Mouse (Mus musculus): ENCODE data around the gene Nat8f5. TPM values are rescaled to one million over a fixed set of nuclear protein-coding genes. Genes with fewer than 3 reads are reported as not detected.
"Not testable (repeated sequence)": the region's sequence is repeated elsewhere in the genome, so short reads cannot be mapped to it uniquely, and the experiment has no call there.

Nat8f5 gene
- polyA plus RNA-seq, 1 experiment from 2014 or later = 0.20 TPM

DNA sequence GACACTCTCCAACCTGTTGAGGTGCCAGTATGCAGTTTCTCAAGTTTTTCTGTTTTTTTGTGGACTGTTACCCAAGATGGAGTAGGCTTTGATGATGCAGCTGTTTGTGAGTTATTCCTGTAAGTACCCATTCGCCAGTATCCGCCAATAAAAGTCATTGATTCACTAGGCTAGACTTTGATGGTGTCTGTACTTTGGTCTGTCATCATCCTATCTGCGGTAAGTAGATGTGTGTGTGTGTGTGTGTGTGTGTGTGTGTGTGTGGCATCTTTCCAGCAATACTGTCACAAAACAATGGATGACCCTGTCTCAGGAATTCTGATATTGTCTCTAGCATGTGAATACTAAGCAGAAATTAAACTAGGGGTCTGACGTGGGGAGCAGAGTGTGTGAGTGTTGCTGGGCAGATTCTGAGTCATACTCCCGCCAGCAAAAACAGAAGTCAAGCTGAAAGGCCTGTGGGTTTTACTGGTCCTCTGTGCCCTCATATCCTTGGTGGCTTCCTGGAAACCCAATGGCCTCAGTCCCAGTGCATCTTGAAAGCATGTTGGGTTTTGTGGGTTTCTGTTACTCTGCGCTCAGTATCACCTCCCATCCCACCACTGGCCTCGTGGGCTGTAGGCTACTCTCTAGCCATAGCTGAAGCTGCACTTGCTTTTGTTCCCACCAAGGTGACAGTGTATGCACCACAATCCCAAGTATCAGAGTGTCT is 30.4 kb upstream of the Nat8f5 start:
- Histone ChIP-seq H3K9me3 (no peaks in the 10 kb centered on the region), H3K9ac (no peak overlapping the region), H3K27ac (replicated peaks) (no peak overlapping the region), H3K27me3 (no peaks in the 10 kb centered on the region), H3K4me3 (no peak overlapping the region), H3K36me3 (no peaks in the 10 kb centered on the region), H3K4me2 (no peak overlapping the region), H3K4me1 (replicated peaks) (0 out of 2 replicates have a peak, but pooled peaks cover 8% of the 10 kb centered on the region)
- WGBS = 90% methylated on average over 7 of the region's 7 CpGs
- ATAC-seq (ENCODE audit: low read depth) = no peak

DNA sequence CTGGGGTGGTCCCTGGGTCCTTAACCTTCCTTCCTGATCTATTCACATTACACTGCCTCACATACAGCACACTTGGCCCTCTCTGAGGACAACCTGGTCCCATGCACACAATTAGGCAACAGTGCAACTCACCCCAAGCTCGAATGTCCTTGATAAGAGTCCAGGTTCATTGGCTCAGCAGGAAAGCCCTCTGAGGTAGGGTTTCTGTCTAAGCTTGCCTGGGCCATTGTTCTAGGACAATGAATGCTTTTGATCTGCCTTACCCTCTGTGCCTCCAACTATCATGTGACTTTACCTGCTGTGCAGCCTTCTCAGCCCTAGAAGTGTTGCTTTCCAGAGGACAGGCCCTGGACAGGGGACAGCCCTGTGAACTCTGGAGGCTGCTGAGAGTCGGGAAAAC is 28.5 kb upstream of the Nat8f5 start:
- Histone ChIP-seq H3K4me2 (no peak overlapping the region), H3K9ac (no peak overlapping the region), H3K36me3 (no peaks in the 10 kb centered on the region), H3K9me3 (no peaks in the 10 kb centered on the region), H3K27me3 (no peaks in the 10 kb centered on the region), H3K27ac (replicated peaks) (no peak overlapping the region), H3K4me3 (no peak overlapping the region), H3K4me1 (replicated peaks) (0 out of 2 replicates have a peak, but pooled peaks cover 8% of the 10 kb centered on the region)
- WGBS = 31% methylated on average over 2 of the region's 2 CpGs
- no peak for ATAC-seq (ENCODE audit: low read depth)

DNA sequence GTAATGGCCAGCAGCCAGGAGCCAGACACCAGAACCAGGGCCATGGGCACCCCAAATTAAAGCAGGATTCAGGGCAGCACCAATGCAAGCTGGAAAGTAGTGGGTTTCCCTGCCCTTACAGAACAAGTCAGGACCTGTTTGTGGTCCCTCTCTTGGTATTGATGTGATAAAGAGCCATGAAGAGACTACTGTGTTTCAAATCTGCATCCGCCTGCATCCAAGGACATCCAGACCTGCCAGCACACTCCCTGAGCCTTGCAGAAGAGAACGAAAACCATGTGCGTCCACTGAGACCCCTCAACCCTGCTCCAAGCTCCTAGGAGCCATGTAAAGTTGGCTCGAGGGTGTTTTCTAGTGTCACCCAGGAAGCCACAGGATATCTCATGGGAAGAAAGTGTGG is 27.4 kb upstream of the Nat8f5 start:
- no peak for ATAC-seq (ENCODE audit: low read depth)
- WGBS = 95% methylated on average over 4 of the region's 4 CpGs
- H3K9me3 ChIP-seq = no peaks in the 10 kb centered on the region

DNA sequence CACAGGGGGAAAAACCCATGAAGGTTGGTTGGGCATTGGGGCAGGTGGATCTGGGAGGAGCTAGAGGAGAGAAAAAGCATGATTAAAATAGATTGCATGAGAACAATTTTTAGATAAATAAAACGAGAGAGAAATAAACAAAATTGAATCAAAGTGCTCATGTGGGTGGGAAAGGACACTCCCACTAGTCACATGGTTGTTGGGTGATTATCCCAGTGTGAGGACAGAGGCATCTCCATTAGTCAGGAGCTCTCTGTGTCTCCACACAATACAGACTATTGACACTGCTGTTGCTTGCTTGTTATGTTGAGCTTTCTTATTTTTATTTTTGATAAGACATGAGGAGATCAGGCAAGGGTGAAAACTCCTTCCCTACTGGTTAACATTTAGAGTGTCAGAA is 26.1 kb upstream of the Nat8f5 start:
- Histone ChIP-seq H3K9me3 (no peaks in the 10 kb centered on the region), H3K4me1 (replicated peaks) (0 out of 2 replicates have a peak, but pooled peaks cover 8% of the 10 kb centered on the region), H3K27me3 (no peaks in the 10 kb centered on the region), H3K36me3 (no peaks in the 10 kb centered on the region), H3K4me3 (no peak overlapping the region), H3K4me2 (no peak overlapping the region), H3K9ac (no peak overlapping the region), H3K27ac (replicated peaks) (no peak overlapping the region)
- WGBS = 61% methylated on average over 1 of the region's 1 CpGs
- ATAC-seq (ENCODE audit: low read depth) = no peak

More for the DNA sequence above, 27.4 kb upstream of the Nat8f5 start:
- H3K27me3 ChIP-seq = no peaks in the 10 kb centered on the region
- H3K4me2 ChIP-seq = no peak overlapping the region
- no peak overlapping the region for H3K4me3 ChIP-seq
- no peak overlapping the region for H3K27ac ChIP-seq (replicated peaks)
- no peak overlapping the region for H3K9ac ChIP-seq
- H3K36me3 ChIP-seq = no peaks in the 10 kb centered on the region
- 0 out of 2 replicates have a peak, but pooled peaks cover 8% of the 10 kb centered on the region for H3K4me1 ChIP-seq (replicated peaks)

DNA sequence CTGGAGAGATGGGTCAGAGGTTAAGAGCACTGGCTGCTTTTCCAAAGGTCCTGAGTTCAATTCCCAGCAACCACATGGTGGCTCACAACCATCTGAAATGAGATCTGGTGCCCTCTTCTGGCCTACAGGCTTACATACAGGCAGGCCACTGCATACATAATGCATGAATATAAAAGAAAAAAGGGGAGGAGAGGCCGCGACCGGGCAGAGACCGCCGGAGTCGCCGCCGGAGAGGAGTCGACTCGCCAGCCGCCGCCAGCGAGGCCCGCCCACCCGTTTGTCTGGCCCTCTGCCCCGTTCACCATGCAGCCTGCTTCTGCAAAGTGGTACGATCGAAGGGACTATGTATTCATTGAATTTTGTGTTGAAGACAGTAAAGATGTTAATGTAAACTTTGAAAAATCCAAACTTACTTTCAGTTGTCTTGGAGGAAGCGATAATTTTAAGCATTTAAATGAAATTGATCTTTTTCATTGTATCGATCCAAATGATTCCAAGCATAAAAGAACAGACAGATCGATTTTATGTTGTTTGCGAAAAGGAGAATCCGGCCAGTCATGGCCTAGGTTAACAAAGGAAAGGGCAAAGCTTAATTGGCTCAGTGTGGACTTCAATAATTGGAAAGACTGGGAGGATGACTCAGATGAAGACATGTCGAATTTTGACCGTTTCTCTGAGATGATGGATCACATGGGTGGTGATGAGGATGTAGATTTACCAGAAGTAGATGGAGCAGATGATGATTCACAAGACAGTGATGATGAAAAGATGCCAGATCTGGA is 23.1 kb upstream of the Nat8f5 start:
- H3K27me3 ChIP-seq; H3K4me1 ChIP-seq (replicated peaks); ATAC-seq (ENCODE audit: low read depth); H3K4me2 ChIP-seq; H3K27ac ChIP-seq (replicated peaks); H3K4me3 ChIP-seq; H3K9ac ChIP-seq; H3K36me3 ChIP-seq; H3K9me3 ChIP-seq: not testable (repeated sequence)
- 64% methylated on average over 25 of the region's 25 CpGs for WGBS

DNA sequence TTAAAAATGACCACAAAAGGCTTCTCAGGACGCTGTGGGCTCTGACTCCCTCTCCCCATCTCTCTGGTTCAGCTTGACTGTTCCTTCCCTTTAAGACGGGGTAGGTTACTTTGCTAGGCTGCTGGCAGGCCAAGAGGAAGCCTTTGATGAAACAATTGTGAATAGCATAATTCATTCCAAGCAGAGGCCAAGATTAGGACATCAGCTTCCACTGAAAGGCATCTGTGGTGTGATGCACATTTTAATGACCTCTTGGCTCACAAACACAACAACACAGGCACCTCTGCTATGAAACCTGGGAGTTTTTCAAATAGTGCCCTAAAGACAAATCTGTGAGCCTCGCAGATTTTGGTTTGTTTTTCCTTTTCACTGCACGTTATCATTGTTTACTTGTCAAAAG is 19.2 kb upstream of the Nat8f5 start:
- Histone ChIP-seq H3K27me3 (no peaks in the 10 kb centered on the region), H3K27ac (replicated peaks) (no peak overlapping the region), H3K4me1 (replicated peaks) (no peaks in the 10 kb centered on the region), H3K36me3 (no peaks in the 10 kb centered on the region), H3K9ac (no peak overlapping the region), H3K4me2 (no peak overlapping the region), H3K4me3 (no peak overlapping the region), H3K9me3 (no peaks in the 10 kb centered on the region)
- WGBS = 48% methylated on average over 4 of the region's 4 CpGs
- ATAC-seq (ENCODE audit: low read depth) = no peak

DNA sequence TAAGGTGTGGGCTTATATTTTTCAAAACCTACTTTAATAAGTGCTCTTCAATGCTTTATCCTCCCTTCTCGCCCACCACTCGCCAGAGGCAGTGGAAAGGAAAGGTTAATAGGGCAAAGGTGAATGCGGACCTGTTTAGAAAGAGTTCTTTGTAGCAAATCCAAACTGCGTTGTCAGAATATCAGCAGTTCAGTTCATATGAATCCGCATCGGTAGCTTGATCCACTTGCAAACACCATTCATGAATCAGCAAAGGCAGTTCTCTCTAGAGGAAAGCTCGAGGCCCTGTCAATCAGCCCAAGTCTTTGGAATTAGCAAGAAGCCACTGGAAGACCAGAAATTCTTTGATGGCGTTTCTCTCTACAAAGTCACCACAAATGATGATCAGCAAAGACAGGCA is 17.9 kb upstream of the Nat8f5 start:
- no peak for ATAC-seq (ENCODE audit: low read depth)
- H3K27me3 ChIP-seq = no peaks in the 10 kb centered on the region
- H3K9me3 ChIP-seq = no peaks in the 10 kb centered on the region
- H3K4me3 ChIP-seq = no peak overlapping the region
- H3K4me2 ChIP-seq = no peak overlapping the region
- H3K36me3 ChIP-seq = no peaks in the 10 kb centered on the region
- no peak overlapping the region for H3K9ac ChIP-seq
- H3K4me1 ChIP-seq (replicated peaks) = no peaks in the 10 kb centered on the region
- 63% methylated on average over 8 of the region's 8 CpGs for WGBS
- H3K27ac ChIP-seq (replicated peaks) = no peak overlapping the region

DNA sequence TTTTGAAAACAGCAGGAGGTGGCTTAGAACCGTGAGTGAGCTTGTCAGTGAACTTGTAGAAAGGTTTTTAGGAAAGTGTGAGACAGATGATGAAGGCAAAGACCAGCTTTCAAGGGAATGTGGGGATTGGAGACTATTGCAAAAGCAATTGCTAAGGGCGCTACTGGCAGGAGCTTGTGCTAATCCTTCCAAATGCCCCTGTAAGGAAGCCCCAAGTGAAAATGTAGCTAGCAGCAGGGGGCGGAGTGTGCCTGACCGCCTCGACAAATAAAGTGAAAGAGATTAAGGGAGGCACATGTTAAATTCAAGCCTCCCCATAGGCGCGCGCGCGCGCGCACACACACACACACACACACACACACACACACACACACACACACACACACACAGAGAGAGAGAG is 16.5 kb upstream of the Nat8f5 start:
- H3K4me1 ChIP-seq (replicated peaks); H3K9ac ChIP-seq; ATAC-seq (ENCODE audit: low read depth); H3K9me3 ChIP-seq; H3K27ac ChIP-seq (replicated peaks); H3K36me3 ChIP-seq; H3K4me2 ChIP-seq; H3K27me3 ChIP-seq; H3K4me3 ChIP-seq: not testable (repeated sequence)
- WGBS = 28% methylated on average over 12 of the region's 12 CpGs

DNA sequence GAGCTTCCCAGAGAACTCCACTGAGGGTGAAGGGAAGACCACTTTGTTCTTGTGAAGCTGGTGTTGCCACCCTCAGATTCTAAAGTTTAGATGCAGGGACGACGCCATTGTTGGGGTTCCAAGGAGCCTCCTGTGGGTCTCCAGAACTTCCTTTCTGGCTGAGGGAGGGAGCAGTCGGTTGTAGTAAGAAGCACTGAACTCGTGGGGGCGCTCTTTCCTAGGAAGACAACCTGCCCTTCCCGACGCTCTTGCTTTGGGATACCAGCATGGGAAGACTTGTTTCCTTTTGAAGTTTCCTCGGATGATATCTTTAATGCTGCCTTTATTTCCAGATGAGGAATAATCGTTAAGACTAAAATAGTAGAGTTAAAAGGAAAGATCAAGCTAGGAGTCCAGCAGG is 16.1 kb upstream of the Nat8f5 start:
- H3K27ac ChIP-seq (replicated peaks); ATAC-seq (ENCODE audit: low read depth); H3K4me2 ChIP-seq; H3K4me3 ChIP-seq; H3K36me3 ChIP-seq; H3K9ac ChIP-seq; H3K9me3 ChIP-seq; H3K4me1 ChIP-seq (replicated peaks); H3K27me3 ChIP-seq: not testable (repeated sequence)
- 24% methylated on average over 9 of the region's 9 CpGs for WGBS

DNA sequence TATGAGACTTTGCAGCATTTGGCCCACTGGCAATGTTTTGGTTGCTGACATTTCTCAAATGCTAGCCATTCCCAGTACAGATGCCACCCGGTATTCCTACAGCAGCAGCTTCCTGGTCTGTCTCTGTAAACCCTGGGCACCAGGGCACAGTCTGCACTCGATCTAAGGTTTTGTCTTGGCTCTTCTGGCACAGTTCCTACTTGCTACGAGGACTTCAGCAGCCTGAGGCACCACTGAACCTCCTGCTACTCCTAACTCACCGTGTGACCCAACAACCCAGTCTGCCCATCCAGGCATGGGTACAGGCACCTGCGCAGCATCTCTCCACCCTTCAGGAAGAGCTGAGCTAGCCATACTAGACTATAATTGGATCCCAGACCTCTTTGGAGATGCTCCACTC is 15.3 kb upstream of the Nat8f5 start:
- H3K4me1 ChIP-seq (replicated peaks) = not testable (repeated sequence)
- WGBS = 88% methylated on average over 5 of the region's 5 CpGs

DNA sequence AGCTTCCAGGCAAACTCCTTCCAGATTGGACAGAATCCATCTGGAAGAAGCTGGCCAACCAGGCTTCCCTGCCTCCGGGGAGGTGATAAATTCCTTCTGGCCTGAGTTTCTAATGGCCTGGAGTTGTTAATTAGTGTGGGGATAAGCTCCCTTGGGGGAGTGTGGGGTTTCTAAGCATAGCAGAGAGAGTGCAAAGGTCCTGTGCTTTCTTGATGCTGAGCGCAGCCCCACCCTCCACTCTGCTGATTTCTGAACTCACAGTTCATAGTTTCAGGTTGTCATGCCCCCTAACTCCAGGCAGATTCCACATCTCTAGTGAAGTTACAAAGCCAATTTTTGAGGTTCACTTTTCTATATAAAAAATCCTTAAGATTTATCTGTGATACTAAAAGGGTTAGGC is 14.3 kb upstream of the Nat8f5 start:
- H3K4me1 ChIP-seq (replicated peaks); ATAC-seq (ENCODE audit: low read depth); H3K27ac ChIP-seq (replicated peaks); H3K9me3 ChIP-seq; H3K4me2 ChIP-seq; H3K9ac ChIP-seq; H3K4me3 ChIP-seq; H3K27me3 ChIP-seq; H3K36me3 ChIP-seq: not testable (repeated sequence)
- 76% methylated on average over 1 of the region's 2 CpGs for WGBS

More for the DNA sequence above, 15.3 kb upstream of the Nat8f5 start:
- H3K4me2 ChIP-seq; H3K9me3 ChIP-seq; H3K27ac ChIP-seq (replicated peaks); H3K4me3 ChIP-seq; H3K9ac ChIP-seq; H3K27me3 ChIP-seq; ATAC-seq (ENCODE audit: low read depth); H3K36me3 ChIP-seq: not testable (repeated sequence)

DNA sequence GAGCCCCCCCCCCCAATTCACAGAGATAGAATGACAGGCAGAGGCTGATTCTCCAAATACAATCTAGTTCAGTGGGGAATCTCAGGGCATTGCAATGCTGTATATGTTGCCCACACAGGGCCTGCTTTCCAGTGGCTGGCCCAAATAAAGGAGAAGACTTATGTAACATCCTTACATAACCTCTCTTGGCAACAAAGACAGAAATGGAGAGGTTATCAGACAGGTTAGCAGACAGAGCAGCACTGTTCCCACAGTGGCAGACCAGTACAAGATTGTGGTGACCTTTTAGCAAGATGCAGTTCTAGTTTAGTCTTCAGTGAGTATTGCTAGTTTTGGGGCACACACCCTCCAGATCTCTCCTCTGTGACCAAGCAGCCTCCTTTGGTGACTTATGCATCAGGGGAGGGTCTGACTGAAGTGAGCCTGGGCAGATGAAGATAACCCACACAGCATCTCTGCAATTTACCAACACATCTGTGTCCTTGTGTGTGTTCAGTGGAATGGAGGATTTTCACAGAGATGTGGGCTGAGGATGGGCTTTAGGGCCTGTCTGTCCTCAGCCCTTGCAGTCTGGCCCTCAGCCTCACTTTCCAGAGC is 13.8 kb upstream of the Nat8f5 start:
- H3K4me1 ChIP-seq (replicated peaks); H3K27me3 ChIP-seq; ATAC-seq (ENCODE audit: low read depth); H3K4me3 ChIP-seq; H3K9ac ChIP-seq; H3K36me3 ChIP-seq; H3K27ac ChIP-seq (replicated peaks); H3K9me3 ChIP-seq; H3K4me2 ChIP-seq: not testable (repeated sequence)

All from neural tube, embryonic 13.5 days (tissue).